Mouse (Mus musculus) ES-Bruce4 (cell line): ENCODE measurements around the gene Slc4a2.

Experiments
- CTCF ChIP-seq: IDR thresholded peaks from one replicate; pipeline ENCODE4 v1.8.1; 2011; ENCODE audit warnings: low read depth, low read length
- EP300 ChIP-seq: IDR thresholded peaks from 2 replicates; pipeline ENCODE4 v1.6.1; 2011; ENCODE audit warnings: low read depth, low read length; ENCODE audit not compliant: insufficient read depth

GRCm38 (mm10) chr5:24443204-24443603, 19.6 kb downstream of the Slc4a2 start:
- TF ChIP-seq CTCF: no peak
- no peak for TF ChIP-seq EP300
